Mouse (Mus musculus) mouse embryonic stem cell (cell line): ENCODE data around the gene Sos1.
"Not testable (repeated sequence)": the region's sequence is repeated elsewhere in the genome, so short reads cannot be mapped to it uniquely, and the experiment has no call there.

Experiments
- in situ Hi-C, 2 experiments: fragments of 300-500 bp; cut with MboI; formaldehyde crosslinking; loops; 1 replicate in 1 of 2; 3 replicates in 1 of 2; pipeline ENCODE4 v1.14.3; 2019 to 2020; ENCODE audit warnings: low sequenced_read_pairs in 2 of 2, low pct_unique_long_range_greater_than_20kb in 1 of 2, mixed read lengths in 1 of 2; ENCODE audit not compliant: unreplicated experiment in 1 of 2

Gene Sos1

GRCm38 (mm10) chr17:80445433-80445832, 34.8 kb downstream of the Sos1 start:
- in situ Hi-C loops = no loop called here

- in situ Hi-C loops = no loop called here
Observed at GRCm38 (mm10) chr17:80435680-80436079, 44.6 kb downstream of the Sos1 start.

- in situ Hi-C loops = no loop called here
Observed at GRCm38 (mm10) chr17:80434430-80434829, 45.8 kb downstream of the Sos1 start.

GRCm38 (mm10) chr17:80431997-80432396, 48.3 kb downstream of the Sos1 start:
- in situ Hi-C loops = no loop called here

- in situ Hi-C loops = no loop called here
Observed at GRCm38 (mm10) chr17:80427966-80428365, 52.3 kb downstream of the Sos1 start.

- in situ Hi-C loops = no loop called here
Observed at GRCm38 (mm10) chr17:80426901-80427300, 53.4 kb downstream of the Sos1 start.

GRCm38 (mm10) chr17:80426171-80426570, 54.1 kb downstream of the Sos1 start:
- in situ Hi-C loops = no loop called here

GRCm38 (mm10) chr17:80420998-80421397, 59.3 kb downstream of the Sos1 start:
- in situ Hi-C loops = no loop called here

GRCm38 (mm10) chr17:80418572-80419210, 61.6 kb downstream of the Sos1 start:
- in situ Hi-C loops = no loop called here

- in situ Hi-C loops = no loop called here
Observed at GRCm38 (mm10) chr17:80411182-80411581, 69.1 kb downstream of the Sos1 start.

GRCm38 (mm10) chr17:80398243-80398642, 82.0 kb downstream of the Sos1 start:
- in situ Hi-C loops = no loop called here

GRCm38 (mm10) chr17:80391423-80392403, 88.5 kb downstream of the Sos1 start:
- in situ Hi-C loops = no loop called here

GRCm38 (mm10) chr17:80390024-80390423, 90.2 kb downstream of the Sos1 start:
- in situ Hi-C loops = no loop called here

GRCm38 (mm10) chr17:80385671-80386070, 94.6 kb downstream of the Sos1 start:
- in situ Hi-C loops = no loop called here

GRCm38 (mm10) chr17:80378386-80378785, 101.9 kb downstream of the Sos1 start:
- in situ Hi-C loops = not testable (repeated sequence)

- in situ Hi-C loops = no loop called here
Observed at GRCm38 (mm10) chr17:80373726-80374096, 106.5 kb downstream of the Sos1 start.

GRCm38 (mm10) chr17:80372989-80373725, 107.1 kb downstream of the Sos1 start, which contains the start of gene Gm10190:
Gm10190 (minus strand) TSS chr17:80373541.
- in situ Hi-C loops = no loop called here

- in situ Hi-C loops = loop anchor here in 1 of 2 experiments (10.0 kb wide), 1 partner anchor 186 kb away; no protein-coding TSS in a partner anchor
Observed at GRCm38 (mm10) chr17:80368606-80369005, 111.6 kb downstream of the Sos1 start.

GRCm38 (mm10) chr17:80367276-80367675, 113.0 kb downstream of the Sos1 start:
- in situ Hi-C loops = loop anchor here in 1 of 2 experiments (10.0 kb wide), 1 partner anchor 188 kb away; no protein-coding TSS in a partner anchor
